Mouse (Mus musculus) gastrocnemius, postnatal 4 days (tissue): ENCODE measurements around the gene Zfp592. TPM values are rescaled to one million over a fixed set of nuclear protein-coding genes. Genes with fewer than 3 reads are reported as not detected.
A peak's percentile ranks its signal among the peaks of the same experiment; 100 is the strongest.

ENCODE experiments used
- DNase-seq, 2 experiments: peaks; one replicate each; pipeline ENCODE4 v3.0.0; 2021 to 2022; ENCODE audit warnings: low spot score in 2 of 2, mixed read lengths in 2 of 2
- total RNA-seq, 2 experiments: library from RNA; stranded (reverse); gene quantifications; 2 replicates each; pipeline ENCODE4 v1.2.3; 2021

Zfp592 gene
- total RNA-seq, 2 experiments from 2014 or later, result 18.4 to 20.2 TPM

GRCm38 (mm10) chr7:80992631-80992979 is 876 bp upstream of the Zfp592 start:
- peak; percentile 19 to 36 for DNase-seq

- DNase-seq, result peak; percentile 53 to 72
These were observed 567 bp downstream of the Zfp592 start for GRCm38 (mm10) chr7:80993834-80994662.

- DNase-seq, result no peak
These were observed 1.2 kb downstream of the Zfp592 start for GRCm38 (mm10) chr7:80994663-80995005.

GRCm38 (mm10) chr7:80995266-80996146 is 2.0 kb downstream of the Zfp592 start:
- DNase-seq, result no peak

GRCm38 (mm10) chr7:80997776-80998175 is 4.3 kb downstream of the Zfp592 start:
- no peak for DNase-seq

- DNase-seq, result no peak
These were observed 6.1 kb downstream of the Zfp592 start for GRCm38 (mm10) chr7:80999536-80999935.

- no peak for DNase-seq
These were observed 8.4 kb downstream of the Zfp592 start for GRCm38 (mm10) chr7:81001844-81002243.

GRCm38 (mm10) chr7:81004556-81005079 is 11.1 kb downstream of the Zfp592 start:
- no peak for DNase-seq

- DNase-seq, result no peak
These were observed 12.5 kb downstream of the Zfp592 start for GRCm38 (mm10) chr7:81005969-81006368.

GRCm38 (mm10) chr7:81008285-81008684 is 14.8 kb downstream of the Zfp592 start:
- no peak for DNase-seq

- no peak for DNase-seq
These were observed 18.1 kb downstream of the Zfp592 start for GRCm38 (mm10) chr7:81011576-81011975.

GRCm38 (mm10) chr7:81020307-81020706 is 26.8 kb downstream of the Zfp592 start:
- no peak for DNase-seq

- no peak for DNase-seq
These were observed 29.2 kb downstream of the Zfp592 start for GRCm38 (mm10) chr7:81022731-81023130.

- DNase-seq, result no peak
These were observed 30.6 kb downstream of the Zfp592 start for GRCm38 (mm10) chr7:81024118-81024517.

GRCm38 (mm10) chr7:81024651-81025050 is 31.2 kb downstream of the Zfp592 start:
- no peak for DNase-seq

- DNase-seq, result no peak
These were observed 32.3 kb downstream of the Zfp592 start for GRCm38 (mm10) chr7:81025751-81026150.

GRCm38 (mm10) chr7:81039711-81040110 is 46.2 kb downstream of the Zfp592 start:
- no peak for DNase-seq

- DNase-seq, result no peak
These were observed 49.6 kb downstream of the Zfp592 start for GRCm38 (mm10) chr7:81043023-81043620.

GRCm38 (mm10) chr7:81047847-81048246 is 54.4 kb downstream of the Zfp592 start:
- no peak for DNase-seq

- DNase-seq, result no peak
These were observed 55.0 kb downstream of the Zfp592 start for GRCm38 (mm10) chr7:81048513-81048912.

- no peak for DNase-seq
These were observed 56.5 kb downstream of the Zfp592 start for GRCm38 (mm10) chr7:81049966-81050365.
